Mouse (Mus musculus) gonadal fat pad, adult 2 months (tissue): ENCODE data around the gene Ccdc154. TPM values are rescaled to one million over a fixed set of nuclear protein-coding genes. Genes with fewer than 3 reads are reported as not detected.
"Not testable (repeated sequence)": the region's sequence is repeated elsewhere in the genome, so short reads cannot be mapped to it uniquely, and the experiment has no call there.

Experiments used
- DNase-seq: peaks from one replicate; pipeline ENCODE4 v3.0.0-alpha.2; 2012; ENCODE audit warnings: low read depth
- polyA plus RNA-seq: library from polyadenylated mRNA; depleted of rRNA; stranded (reverse); fragments of >200 nt; gene quantifications from 2 replicates; pipeline ENCODE4 v1.2.3, GENCODE M21; 2012; rRNA removed

Gene Ccdc154
- polyA plus RNA-seq: 0.04 TPM in 1 of 2 replicates, not detected in the other

GRCm38 (mm10) chr17:25162161-25162560, at the start of gene Ccdc154:
TSS of gene Ccdc154 (plus strand) at chr17:25162461.
- no peak for DNase-seq

DNA sequence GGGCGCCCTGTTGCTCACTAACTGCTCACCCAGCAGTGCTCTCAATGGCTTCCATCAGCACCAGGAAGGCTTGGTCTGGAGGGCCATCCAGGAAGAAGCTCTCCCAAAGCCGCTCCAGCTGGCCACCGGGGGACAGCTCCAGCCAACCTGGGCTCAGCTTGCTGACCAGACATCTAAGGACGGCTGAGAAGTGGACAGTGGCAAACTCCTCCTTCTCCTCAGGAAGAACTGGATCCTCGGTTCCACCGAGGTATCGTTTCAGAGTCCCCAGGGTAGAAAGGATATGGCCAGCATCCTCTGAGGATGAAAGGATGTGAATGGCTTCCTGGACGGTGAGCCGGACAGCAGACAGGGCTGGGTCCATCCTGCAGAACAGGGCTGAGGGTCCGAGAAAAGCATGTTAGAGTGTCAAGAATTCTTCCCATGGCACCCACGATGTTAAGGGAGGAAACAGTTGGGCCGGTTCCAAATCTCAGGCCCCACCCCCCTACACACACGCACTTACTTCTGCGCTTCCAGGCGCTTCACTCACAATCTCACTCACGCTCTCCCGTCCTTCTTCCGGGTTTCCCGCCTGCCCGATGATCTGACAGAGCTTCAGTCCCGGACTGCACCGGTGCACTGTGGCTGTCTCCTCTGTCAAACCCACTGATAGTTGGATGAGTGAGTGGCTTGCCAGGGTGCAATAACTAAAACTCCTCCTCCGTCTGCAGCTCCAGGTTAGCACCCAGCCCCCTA, 47.2 kb upstream of the Ccdc154 start:
- no peak for DNase-seq

GRCm38 (mm10) chr17:25115664-25116432, 46.4 kb upstream of the Ccdc154 start, which contains the start of gene Telo2:
TSS of gene Telo2 (minus strand) at chr17:25115967.
- no peak for DNase-seq

GRCm38 (mm10) chr17:25117263-25117662, 45.0 kb upstream of the Ccdc154 start:
- no peak for DNase-seq

GRCm38 (mm10) chr17:25120406-25120805, 41.9 kb upstream of the Ccdc154 start, which contains the start of gene Ptx4:
TSS of gene Ptx4 (plus strand) at chr17:25120760.
- no peak for DNase-seq

GRCm38 (mm10) chr17:25123979-25124378, 38.3 kb upstream of the Ccdc154 start:
- no peak for DNase-seq

DNA sequence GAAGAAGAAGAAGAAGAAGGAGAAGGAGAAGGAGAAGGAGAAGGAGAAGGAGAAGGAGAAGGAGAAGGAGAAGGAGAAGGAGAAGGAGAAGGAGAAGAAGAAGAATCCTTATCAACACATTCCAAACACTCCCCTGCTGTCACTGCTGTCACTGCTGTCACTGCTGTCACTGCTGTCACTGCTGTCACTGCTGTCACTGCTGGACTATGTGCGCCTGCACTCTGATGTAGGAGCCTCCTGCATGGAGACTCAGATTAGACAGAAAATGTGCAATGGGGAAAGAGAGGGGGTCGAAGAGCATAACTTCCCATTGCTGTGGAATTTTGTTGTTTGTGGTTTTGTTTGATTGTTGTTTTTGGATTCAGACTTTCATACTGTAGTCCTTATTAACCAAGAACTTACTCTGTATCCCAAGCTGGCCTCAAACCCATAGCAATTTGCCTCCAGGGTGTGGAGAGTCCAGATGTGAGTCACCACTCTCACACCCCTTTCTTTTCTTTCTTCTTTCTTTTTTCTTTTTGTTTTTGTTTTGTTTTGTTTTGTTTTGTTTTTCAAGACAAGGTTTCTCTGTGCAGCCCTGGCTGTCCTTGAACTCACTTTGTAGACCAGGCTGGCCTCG, 36.7 kb upstream of the Ccdc154 start:
- DNase-seq: not testable (repeated sequence)

- DNase-seq: no peak
Observed at GRCm38 (mm10) chr17:25127079-25127478, 35.2 kb upstream of the Ccdc154 start.

- no peak for DNase-seq
Observed at GRCm38 (mm10) chr17:25127681-25128080, 34.6 kb upstream of the Ccdc154 start.

DNA sequence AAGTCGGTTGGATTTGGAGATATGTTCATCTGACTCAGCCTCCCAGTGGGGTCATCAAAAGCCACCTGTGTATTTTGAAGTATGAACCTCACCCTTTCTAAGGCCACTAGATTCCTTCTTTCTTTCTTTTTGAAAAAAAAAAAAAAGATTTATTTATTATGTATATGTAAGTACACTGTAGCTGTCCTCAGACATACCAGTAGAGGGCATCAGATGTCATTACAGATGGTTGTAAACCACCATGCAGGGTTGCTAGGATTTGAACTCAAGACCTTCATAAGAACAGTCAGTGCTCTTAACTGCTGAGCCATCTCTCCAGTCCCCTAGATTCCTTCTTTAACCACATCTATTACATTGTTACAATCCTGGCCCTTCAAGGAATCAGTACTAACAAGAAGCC, 32.2 kb upstream of the Ccdc154 start:
- DNase-seq: no peak

- no peak for DNase-seq
Observed at GRCm38 (mm10) chr17:25133275-25133698, 29.0 kb upstream of the Ccdc154 start, which contains the start of gene Clcn7. TSS of gene Clcn7 (plus strand) at chr17:25133391.

DNA sequence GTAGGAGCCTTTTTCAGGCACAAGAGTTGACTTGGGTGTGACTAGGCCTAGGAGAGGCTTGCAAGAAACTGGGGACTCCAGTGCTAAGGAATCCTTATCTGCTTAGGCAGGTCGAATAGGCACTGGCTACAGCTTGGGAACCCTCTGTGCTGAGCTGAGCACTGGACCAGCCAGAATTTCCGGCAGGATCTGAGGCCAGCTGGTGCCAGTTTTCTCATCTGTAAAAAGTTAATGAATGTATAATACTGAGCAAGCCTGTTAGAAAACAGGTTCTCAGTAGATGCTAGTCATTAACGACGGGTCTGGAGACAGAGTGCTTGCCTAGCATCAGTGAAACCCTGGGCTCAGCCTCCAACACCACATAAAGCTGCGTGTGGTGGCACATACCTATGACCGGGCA, 26.6 kb upstream of the Ccdc154 start:
- DNase-seq: no peak

GRCm38 (mm10) chr17:25138803-25139202, 23.5 kb upstream of the Ccdc154 start:
- DNase-seq: no peak

- DNase-seq: no peak
Observed at GRCm38 (mm10) chr17:25139960-25140359, 22.3 kb upstream of the Ccdc154 start.

- DNase-seq: no peak
Observed at GRCm38 (mm10) chr17:25163387-25163786, 1.1 kb downstream of the Ccdc154 start.

GRCm38 (mm10) chr17:25164770-25165169, 2.5 kb downstream of the Ccdc154 start:
- no peak for DNase-seq

DNA sequence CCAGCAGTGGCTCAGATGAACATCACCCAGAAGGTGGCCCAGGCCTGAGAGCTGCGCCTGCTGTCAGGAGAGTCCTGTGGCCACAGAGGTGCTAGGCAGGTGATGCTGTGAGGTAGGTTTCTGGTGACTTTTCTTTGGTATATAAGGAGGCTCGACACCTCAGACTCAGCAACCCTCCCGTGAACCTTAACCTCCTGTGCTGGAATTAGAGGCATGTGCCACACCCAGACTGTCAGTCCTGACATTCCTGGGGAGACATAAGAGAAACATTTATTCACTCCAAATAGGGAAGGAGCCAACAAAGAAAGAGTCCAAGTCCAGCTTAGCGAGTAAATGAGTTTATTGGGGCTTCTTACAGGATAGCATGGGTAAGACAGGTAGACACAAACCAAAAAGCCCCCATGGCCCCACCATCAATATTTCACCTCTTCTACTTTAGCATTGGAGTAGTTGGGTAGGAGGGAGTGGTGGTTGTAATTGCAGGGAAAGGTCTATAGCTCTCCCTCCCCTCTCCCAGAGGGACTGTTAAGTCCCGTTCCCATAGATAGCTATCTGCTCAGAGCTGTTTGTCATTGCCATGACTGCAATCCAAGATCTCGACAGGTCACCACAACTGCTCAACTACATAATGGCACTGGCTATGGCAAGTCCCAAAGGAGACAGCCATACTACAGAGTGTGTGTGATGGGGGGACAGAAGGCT, 3.9 kb downstream of the Ccdc154 start:
- no peak for DNase-seq

- no peak for DNase-seq
Observed at GRCm38 (mm10) chr17:25169706-25170105, 7.4 kb downstream of the Ccdc154 start.

DNA sequence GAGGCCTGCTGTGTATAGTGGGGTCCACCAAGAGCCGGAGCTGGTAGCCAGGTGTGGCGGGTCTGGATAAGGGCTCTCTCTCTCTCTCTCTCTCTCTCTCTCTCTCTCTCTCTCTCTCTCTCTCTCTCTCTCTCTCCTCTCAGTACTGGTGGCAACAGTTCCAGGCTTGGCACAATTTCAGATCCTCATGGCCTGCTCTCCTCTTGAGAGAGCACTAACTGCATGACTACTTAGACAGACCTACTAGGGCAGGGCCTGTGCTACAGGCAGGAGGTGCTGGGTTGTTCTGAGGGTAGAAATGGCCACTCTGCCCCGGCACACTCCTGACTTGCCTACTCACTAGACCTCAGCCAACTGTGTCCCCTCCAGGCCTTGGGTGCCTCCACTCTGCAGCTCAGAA, 10.3 kb downstream of the Ccdc154 start:
- no peak for DNase-seq

- no peak for DNase-seq
Observed at GRCm38 (mm10) chr17:25175411-25175810, 13.2 kb downstream of the Ccdc154 start, which contains the start of gene Gm38655. TSS of gene Gm38655 (minus strand) at chr17:25175471.

GRCm38 (mm10) chr17:25183232-25183631, 21.0 kb downstream of the Ccdc154 start:
- no peak for DNase-seq
